Mouse (Mus musculus): ENCODE measurements around the gene Cers3. TPM values are rescaled to one million over a fixed set of nuclear protein-coding genes. Genes with fewer than 3 reads are reported as not detected.

Gene Cers3
- polyA plus RNA-seq, 1 experiment from 2014 or later: 0.63 TPM

Other genes with a start within 250 kb of the Cers3 start
- 9.0 and 10.0 TPM in 2 replicates for gene Asb7, start 53.9 kb upstream of the Cers3 start, polyA plus RNA-seq (2015; fragmentation: Nextera tagmentation; extraction: Ambion mirVana)
- 10.1 and 10.8 TPM in 2 replicates for gene Lins1, start 53.6 kb upstream of the Cers3 start, polyA plus RNA-seq (2015; fragmentation: Nextera tagmentation; extraction: Ambion mirVana)
- gene Adamts17, start 96.2 kb downstream of the Cers3 start, polyA plus RNA-seq (2015; fragmentation: Nextera tagmentation; extraction: Ambion mirVana): 4.7 and 5.5 TPM in 2 replicates